Mouse (Mus musculus) bone marrow macrophage, adult 2 months (primary cell): ENCODE results near the gene Gimap4. TPM values are rescaled to one million over a fixed set of nuclear protein-coding genes. Genes with fewer than 3 reads are reported as not detected.

Experiments
- H3K27ac ChIP-seq: 2 replicates; pipeline ENCODE4 v1.5.1; 2012; ENCODE audit warnings: low read depth, low read length; ENCODE audit not compliant: insufficient read depth
- H3K4me1 ChIP-seq: 2 replicates; pipeline ENCODE4 v1.6.1; 2012; ENCODE audit warnings: low read length; ENCODE audit not compliant: control insufficient read depth, insufficient read depth
- H3K4me3 ChIP-seq: 2 replicates; pipeline ENCODE4 v1.5.1; 2012; ENCODE audit warnings: mild to moderate bottlenecking, low read length, moderate library complexity; ENCODE audit not compliant: insufficient read depth
- CTCF ChIP-seq: IDR thresholded peaks from 2 replicates; pipeline ENCODE4 v1.5.1; 2012; ENCODE audit warnings: low read depth, mild to moderate bottlenecking, low read length, moderate library complexity
- POLR2A ChIP-seq: IDR thresholded peaks from 2 replicates; pipeline ENCODE4 v1.6.1; 2012; ENCODE audit warnings: mild to moderate bottlenecking, low read depth, low read length, borderline replicate concordance
- polyA plus RNA-seq: library from polyadenylated mRNA; stranded (reverse); fragments of >200 nt; gene quantifications from 2 replicates; pipeline ENCODE4 v1.2.4, GENCODE M21; 2012; ENCODE audit not compliant: missing spikeins, insufficient read depth, insufficient read length

The Gimap4 gene
- polyA plus RNA-seq, 1 experiment, result 0.40 TPM

DNA sequence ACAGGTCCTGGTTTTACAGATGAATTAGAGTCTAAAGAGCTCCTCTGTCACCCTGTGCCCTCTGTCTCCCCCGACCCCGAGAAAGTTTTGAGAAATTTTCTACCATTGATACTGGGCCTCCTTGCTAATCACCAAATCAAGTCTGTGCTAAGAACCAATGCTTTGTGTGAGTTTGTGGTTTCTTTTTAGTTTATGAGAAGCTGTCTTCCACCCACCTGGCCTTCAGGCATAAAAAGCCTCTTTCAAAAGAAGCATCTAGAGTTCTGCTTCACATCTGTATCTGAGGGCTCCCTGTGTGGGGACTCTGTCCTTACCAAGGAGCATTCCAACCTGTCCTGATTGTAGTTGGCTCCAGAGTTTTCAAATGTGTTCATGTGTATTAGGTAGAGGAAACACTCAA is 902 bp downstream of the Gimap4 start:
- Histone ChIP-seq H3K4me1 (peaks cover 8% of the 10 kb centered on the region), H3K27ac (no peak overlapping the region), H3K4me3 (no peak overlapping the region)
- TF ChIP-seq CTCF (no peak), POLR2A (no peak)

- H3K4me1 ChIP-seq, result peaks cover 8% of the 10 kb centered on the region
- TF ChIP-seq CTCF, result no peak
- TF ChIP-seq POLR2A, result no peak
Measured at GRCm38 (mm10) chr6:48685694-48686665, 1.6 kb downstream of the Gimap4 start.

DNA sequence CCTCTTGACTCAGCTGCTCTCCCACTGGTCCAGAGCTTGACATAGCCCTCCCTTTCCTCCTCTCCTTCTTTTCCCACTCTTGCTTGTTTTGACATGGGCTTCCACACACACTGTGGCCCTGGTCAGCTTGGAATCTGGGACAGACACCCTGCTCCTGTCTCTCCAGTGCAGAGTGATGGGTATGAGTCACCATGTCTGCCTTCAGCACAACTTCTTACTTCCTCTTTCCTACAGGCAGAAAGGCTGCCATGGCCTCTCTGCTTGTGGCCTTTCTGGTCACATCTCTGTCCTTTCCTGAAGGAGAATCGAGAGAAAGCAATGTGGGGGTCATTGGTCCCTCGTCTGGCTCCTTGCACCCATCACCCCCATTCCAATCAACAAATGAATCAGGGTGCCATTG is 2.7 kb downstream of the Gimap4 start:
- Histone ChIP-seq H3K4me1 (peaks cover 8% of the 10 kb centered on the region), H3K4me3 (no peak overlapping the region), H3K27ac (no peak overlapping the region)
- TF ChIP-seq POLR2A (no peak), CTCF (no peak)

More at GRCm38 (mm10) chr6:48685694-48686665, 1.6 kb downstream of the Gimap4 start:
- Histone ChIP-seq H3K27ac (no peak overlapping the region), H3K4me3 (no peak overlapping the region)

DNA sequence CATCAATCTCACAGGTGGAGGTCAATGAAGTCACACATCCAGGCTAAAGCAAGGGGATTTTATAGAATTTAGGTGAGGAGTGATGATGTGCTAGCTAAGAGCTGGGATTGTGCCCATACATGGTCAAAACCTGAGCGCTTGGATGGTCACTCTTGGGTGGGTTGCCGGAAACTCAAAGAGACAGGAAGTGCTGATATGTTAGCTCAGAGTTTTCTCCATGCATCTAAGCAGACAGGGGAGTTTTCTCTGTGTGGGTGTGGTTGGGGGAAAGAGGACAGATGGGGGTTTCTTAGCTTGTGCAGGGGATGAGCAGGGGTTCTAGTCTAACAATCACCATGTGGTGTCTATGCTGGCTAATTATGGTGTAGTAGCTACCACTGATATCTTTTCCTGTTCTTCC is 5.0 kb downstream of the Gimap4 start:
- no peak overlapping the region for H3K4me3 ChIP-seq
- TF ChIP-seq CTCF (no peak), POLR2A (no peak)
- no peak overlapping the region for H3K27ac ChIP-seq
- H3K4me1 ChIP-seq, result peaks cover 8% of the 10 kb centered on the region

GRCm38 (mm10) chr6:48692962-48693361 is 8.6 kb downstream of the Gimap4 start:
- H3K27ac ChIP-seq, result no peak overlapping the region

DNA sequence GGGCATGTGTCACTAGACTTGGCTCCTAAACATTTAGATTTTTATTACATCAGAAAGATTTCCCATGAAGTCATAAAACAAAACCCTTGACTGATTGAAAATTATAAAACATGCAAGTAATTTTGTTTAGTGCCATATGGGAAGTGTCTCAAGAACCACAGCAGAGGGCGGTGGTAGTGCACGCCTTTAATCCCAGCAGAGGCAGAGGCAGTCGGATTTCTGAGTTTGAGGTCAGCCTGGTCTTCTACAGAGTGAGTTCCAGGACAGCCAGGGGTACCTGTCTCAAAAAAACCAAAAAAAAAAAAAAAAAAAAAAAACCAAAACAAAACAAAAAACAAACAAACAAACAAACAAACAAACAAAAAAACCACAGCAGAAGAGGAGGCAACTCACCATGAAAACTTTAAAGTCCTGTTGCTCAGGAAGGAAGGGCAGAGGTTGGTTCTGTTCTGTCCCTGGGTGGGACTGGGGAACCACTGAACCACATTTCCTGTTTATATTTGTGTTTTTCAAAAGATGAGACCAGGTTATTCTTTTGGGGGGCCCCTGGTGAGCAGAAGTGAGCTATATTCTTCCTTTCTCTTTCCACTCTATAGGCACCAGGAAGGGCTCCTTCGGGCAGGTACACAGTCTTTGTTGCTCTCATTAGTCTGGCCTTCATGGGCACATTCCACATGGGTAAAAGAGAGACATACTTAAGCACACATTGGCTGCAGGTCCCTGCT is 12.6 kb downstream of the Gimap4 start:
- no peak overlapping the region for H3K4me3 ChIP-seq
- peaks cover 29% of the 10 kb centered on the region for H3K4me1 ChIP-seq
- TF ChIP-seq POLR2A, result no peak
- no peak for TF ChIP-seq CTCF
- H3K27ac ChIP-seq, result no peak overlapping the region

More at GRCm38 (mm10) chr6:48692962-48693361, 8.6 kb downstream of the Gimap4 start:
- TF ChIP-seq CTCF (no peak), POLR2A (no peak)
- H3K4me1 ChIP-seq, result peaks cover under 1% of the 10 kb centered on the region; the same call in 1 of the 2 replicates
- H3K4me3 ChIP-seq, result no peak overlapping the region

GRCm38 (mm10) chr6:48697555-48697930 is 13.2 kb downstream of the Gimap4 start:
- Histone ChIP-seq H3K4me1 (peaks cover 29% of the 10 kb centered on the region), H3K27ac (no peak overlapping the region), H3K4me3 (no peak overlapping the region)
- TF ChIP-seq POLR2A (no peak), CTCF (no peak)

GRCm38 (mm10) chr6:48698066-48698856 is 13.9 kb downstream of the Gimap4 start:
- Histone ChIP-seq H3K4me3 (no peak overlapping the region), H3K27ac (no peak overlapping the region), H3K4me1 (peaks cover 29% of the 10 kb centered on the region)
- no peak for TF ChIP-seq POLR2A
- no peak for TF ChIP-seq CTCF

DNA sequence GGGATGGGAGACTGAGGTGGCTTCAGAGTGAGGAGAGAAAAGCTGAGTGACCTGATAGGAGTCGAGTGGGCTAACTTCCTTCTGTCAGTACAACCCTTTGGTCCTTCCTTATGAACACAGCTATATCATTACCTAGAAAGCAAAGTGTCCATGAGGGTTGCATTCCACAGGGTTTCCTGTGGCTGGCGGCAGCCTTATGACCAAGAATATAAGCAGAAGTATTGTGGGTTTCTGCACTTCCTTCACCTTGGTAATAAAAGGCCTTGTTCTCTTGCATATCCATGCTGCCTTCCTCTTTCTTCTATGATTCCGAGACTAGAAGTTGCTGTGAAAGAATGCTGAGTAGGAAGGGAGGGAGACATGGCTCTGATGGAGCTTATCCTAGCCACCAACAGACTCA is 14.5 kb downstream of the Gimap4 start:
- Histone ChIP-seq H3K4me3 (no peak overlapping the region), H3K27ac (no peak overlapping the region), H3K4me1 (peaks cover 29% of the 10 kb centered on the region)
- TF ChIP-seq POLR2A (no peak), CTCF (no peak)
